Mouse (Mus musculus) frontal cortex, postnatal 14 days (tissue): ENCODE data around the gene Qars.

ENCODE experiments used
- DNase-seq, 2 experiments: peaks; one replicate each; pipeline ENCODE4 v3.0.0; 2022; ENCODE audit warnings: low spot score in 2 of 2

The Qars gene

GRCm38 (mm10) chr9:108486973-108487530 lies 20.5 kb upstream of the Qars start:
- DNase-seq, result no peak

- no peak for DNase-seq
Observed at GRCm38 (mm10) chr9:108488403-108488802, 19.1 kb upstream of the Qars start.

GRCm38 (mm10) chr9:108489215-108489614 lies 18.3 kb upstream of the Qars start:
- no peak for DNase-seq

- DNase-seq, result peak in 1 of 2 experiments; percentile 36
Observed at GRCm38 (mm10) chr9:108489702-108490558, 17.6 kb upstream of the Qars start.

GRCm38 (mm10) chr9:108490559-108491285 lies 16.8 kb upstream of the Qars start, which contains the start of gene Usp19:
Gene Usp19, plus strand, starts transcription at chr9:108490602.
- peak; percentile 91 to 92 for DNase-seq

- DNase-seq, result no peak
Observed at GRCm38 (mm10) chr9:108491286-108491580, 16.3 kb upstream of the Qars start.

GRCm38 (mm10) chr9:108492043-108492750 lies 15.3 kb upstream of the Qars start:
- DNase-seq, result no peak

GRCm38 (mm10) chr9:108493246-108493645 lies 14.3 kb upstream of the Qars start:
- DNase-seq, result no peak

GRCm38 (mm10) chr9:108494146-108494825 lies 13.2 kb upstream of the Qars start:
- no peak for DNase-seq

- no peak for DNase-seq
Observed at GRCm38 (mm10) chr9:108494905-108495304, 12.6 kb upstream of the Qars start.

- DNase-seq, result no peak
Observed at GRCm38 (mm10) chr9:108499231-108499630, 8.3 kb upstream of the Qars start.

- no peak for DNase-seq
Observed at GRCm38 (mm10) chr9:108499943-108500342, 7.6 kb upstream of the Qars start.

GRCm38 (mm10) chr9:108506901-108507300 lies 605 bp upstream of the Qars start:
- no peak for DNase-seq

- no peak for DNase-seq
Observed at GRCm38 (mm10) chr9:108508776-108509175, 1.3 kb downstream of the Qars start.

- peak; percentile 95 for DNase-seq
Observed at GRCm38 (mm10) chr9:108516380-108517251, 9.1 kb downstream of the Qars start, which contains the start of gene Qrich1. Gene Qrich1, plus strand, starts transcription at chr9:108516806.

GRCm38 (mm10) chr9:108517253-108517930 lies 9.9 kb downstream of the Qars start:
- DNase-seq, result peak; percentile 60 to 77

- peak; percentile 35 to 57 for DNase-seq
Observed at GRCm38 (mm10) chr9:108517931-108518332, 10.4 kb downstream of the Qars start.

- no peak for DNase-seq
Observed at GRCm38 (mm10) chr9:108521604-108522003, 14.1 kb downstream of the Qars start.

GRCm38 (mm10) chr9:108523341-108523740 lies 15.8 kb downstream of the Qars start:
- DNase-seq, result no peak

- no peak for DNase-seq
Observed at GRCm38 (mm10) chr9:108525400-108525799, 17.9 kb downstream of the Qars start.
